Mouse (Mus musculus): ENCODE measurements around the gene Zscan29.
"Not testable (repeated sequence)": the region's sequence is repeated elsewhere in the genome, so short reads cannot be mapped to it uniquely, and the experiment has no call there.

The Zscan29 gene

DNA sequence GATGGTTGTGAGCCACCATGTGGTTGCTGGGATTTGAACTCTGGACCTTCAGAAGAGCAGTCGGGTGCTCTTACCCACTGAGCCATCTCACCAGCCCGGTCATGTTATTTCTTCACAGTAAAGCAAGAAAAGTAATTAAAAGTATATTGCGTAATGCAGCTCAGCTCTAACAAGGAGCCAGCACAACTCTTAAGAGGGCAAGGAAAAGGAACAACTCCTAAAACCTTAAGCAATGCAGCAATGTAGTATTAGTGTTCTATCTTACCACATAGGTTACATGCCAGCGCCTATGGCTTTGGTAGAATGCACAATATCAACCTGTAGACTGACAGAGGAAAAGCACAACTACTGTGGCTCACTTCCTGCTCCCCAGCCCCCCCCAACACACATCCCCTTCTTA lies 33.6 kb downstream of the Zscan29 start:
- no peak for DNase-seq (ENCODE audit: low spot score)

DNA sequence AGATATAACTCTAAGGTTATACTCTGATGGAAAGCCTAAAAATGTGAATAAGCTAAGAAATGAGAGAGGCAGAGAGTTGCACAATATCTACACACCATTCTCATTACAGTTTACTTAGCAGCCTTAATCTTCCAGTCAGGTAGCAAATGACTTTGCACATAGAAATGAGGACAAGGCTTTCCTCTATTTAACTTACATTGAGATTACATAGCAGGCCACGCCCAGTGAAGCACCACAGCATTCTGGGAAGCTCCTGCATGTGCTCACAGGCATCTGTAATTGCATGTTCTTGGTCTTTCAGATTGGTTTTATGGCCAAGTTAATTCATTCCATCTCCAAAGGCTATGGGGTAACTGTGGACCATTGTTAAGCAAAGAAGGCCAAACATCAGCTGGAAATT lies 38.1 kb downstream of the Zscan29 start:
- DNase-seq (ENCODE audit: low spot score) = no peak

DNA sequence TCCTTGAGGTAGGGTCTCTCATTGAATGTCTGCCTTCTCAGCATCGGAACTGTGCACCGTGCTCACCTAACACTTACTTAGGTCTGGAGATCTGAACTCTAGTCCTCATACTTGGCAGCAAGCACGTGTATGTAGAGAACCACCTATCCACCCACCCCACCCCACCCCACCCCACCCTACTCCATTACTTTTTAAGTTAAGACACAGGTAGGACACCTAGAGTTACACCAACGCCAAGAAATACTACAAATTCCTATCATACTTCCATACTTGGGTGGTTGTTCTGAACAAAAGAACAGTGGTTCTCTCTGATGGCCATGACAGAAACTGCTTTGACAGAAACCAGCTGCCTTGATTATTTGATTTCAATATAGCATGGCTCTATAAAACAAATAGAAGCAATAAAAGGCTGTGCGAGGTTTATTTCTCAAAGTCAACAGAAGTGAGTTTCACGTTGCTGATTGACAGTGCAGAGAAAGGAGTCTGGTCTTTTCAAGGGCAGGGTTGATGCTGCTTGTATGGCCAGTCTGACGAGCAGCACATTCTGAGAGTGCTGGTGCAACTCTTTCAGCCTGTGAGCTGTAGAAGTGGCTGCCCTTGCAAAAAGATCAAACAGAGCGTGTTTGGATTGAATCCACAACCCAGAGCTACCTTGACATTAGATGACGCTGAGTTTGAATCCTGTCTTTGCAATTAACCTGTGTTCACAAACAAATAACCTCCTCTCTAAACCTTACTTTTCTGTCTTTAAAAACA lies 41.9 kb downstream of the Zscan29 start:
- DNase-seq (ENCODE audit: low spot score) = no peak

DNA sequence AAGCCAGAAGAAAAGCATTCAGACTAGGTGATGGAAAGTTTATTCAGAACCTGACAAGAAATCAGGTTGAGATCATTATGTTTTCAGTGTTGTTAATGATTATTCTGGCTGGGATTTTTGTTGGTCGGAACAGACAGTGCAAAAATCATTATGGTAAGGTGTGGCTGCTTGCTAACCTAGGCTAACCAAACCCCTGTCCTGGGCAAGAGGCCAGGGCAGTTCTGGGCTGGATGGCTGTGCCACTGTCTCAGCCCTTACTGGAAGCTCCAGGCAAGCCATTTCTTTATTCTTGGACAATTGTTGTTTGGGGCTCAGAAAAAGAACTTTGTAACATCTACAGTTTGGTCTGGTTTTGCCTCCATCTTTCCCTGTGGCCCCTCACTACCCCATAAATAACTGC lies 43.4 kb downstream of the Zscan29 start:
- DNase-seq (ENCODE audit: low spot score) = no peak

DNA sequence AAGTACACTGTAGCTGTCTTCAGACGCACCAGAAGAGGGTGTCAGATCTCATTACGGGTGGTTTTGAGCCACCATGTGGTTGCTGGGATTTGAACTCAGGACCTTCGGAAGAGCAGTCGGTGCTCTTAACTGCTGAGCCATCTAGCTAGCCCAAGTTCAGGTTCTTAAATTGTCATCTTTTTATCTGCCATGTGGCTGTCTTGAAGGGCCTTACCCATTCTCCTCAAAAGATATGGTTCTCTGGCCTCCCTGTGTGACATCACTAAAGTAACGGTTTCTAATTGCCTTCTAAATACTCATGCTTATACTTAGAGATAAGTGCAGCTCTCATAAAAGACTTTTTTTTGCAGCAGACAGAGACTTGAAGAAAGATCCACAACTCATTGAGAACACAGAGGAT lies 44.6 kb downstream of the Zscan29 start:
- not testable (repeated sequence) for DNase-seq (ENCODE audit: low spot score)

DNA sequence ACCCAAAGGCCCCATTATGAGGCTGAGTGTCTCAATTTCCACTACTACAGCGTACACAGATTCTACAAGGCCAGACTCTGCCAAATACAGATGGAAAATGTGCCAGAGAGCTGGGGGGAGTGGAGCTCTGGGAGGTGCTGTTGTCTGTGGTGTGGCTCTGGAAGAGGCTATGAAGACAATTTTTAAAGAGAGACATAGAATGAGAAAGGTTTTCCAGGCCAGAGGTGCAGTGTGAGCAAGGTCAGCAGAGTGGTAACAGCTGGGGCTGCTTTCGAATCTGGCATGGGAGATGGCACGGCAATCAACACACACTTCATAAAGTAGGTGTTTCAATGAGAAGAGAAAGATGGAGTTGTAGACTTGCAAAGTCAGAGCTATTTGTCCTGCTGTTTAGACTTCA lies 51.7 kb downstream of the Zscan29 start:
- DNase-seq (ENCODE audit: low spot score) = no peak

DNA sequence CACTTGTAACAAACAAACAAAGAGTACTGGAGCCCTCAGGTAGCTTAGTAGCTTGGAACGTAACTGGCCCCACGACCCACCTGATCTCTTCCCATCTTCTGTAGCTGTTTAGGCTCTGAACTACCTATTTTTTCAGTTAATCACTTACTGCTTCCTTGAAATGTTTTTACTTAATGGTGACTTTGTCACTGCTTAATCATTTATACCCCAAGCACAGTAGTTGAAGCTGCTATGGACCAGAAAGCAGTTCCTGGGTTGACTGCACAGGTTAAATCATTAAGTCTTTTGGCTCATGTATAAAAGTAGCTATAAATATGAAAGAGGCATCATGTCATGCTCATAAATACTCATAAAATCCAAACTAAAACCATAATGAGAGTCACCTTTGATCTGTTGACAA lies 55.5 kb downstream of the Zscan29 start:
- DNase-seq (ENCODE audit: low spot score) = no peak

DNA sequence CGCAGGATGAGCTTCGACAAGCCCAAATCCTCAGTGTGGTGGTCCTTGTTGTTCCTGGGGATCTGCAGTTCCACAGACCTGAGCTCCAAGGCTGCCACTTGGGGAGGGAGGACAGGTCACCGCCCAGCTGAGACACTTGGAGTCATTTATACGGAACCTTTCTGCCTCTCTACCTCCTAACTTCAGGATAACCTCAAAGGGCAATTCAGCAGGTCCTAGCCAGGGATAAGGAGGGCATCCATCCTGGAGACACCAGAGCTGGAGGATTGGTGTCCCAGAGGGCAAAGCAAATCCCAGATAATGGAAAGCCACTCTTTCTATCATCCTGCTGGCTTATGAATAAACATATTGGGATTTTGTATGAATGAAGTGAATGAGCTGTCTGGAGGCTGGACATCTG lies 61.2 kb downstream of the Zscan29 start, which contains the start of gene Tgm7:
Gene Tgm7, minus strand, starts transcription at position 101 of the 400 bp plus-strand sequence.
- no peak for DNase-seq (ENCODE audit: low spot score)
